Mouse (Mus musculus): ENCODE measurements around the gene Rbpj.

Rbpj gene

DNA sequence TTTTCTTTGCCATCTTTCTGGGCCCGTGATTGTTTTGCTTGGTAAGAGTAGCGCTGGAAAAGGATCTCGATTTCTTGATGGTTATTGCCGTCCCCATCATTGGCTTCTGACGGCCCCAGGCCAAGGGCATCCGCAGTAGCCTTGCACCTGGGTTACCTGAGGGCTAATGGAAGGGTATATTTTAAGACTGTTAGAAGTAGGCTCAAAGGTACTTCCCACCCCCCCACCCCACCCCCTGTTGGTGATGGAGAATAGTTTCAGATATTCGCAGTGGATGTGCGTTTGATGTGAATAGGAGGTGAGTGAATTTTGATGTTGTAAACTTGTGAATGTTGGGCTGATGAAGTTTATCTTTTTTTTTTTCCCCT is 125.7 kb downstream of the Rbpj start:
- no peak for DNase-seq (ENCODE audit: low spot score)

DNA sequence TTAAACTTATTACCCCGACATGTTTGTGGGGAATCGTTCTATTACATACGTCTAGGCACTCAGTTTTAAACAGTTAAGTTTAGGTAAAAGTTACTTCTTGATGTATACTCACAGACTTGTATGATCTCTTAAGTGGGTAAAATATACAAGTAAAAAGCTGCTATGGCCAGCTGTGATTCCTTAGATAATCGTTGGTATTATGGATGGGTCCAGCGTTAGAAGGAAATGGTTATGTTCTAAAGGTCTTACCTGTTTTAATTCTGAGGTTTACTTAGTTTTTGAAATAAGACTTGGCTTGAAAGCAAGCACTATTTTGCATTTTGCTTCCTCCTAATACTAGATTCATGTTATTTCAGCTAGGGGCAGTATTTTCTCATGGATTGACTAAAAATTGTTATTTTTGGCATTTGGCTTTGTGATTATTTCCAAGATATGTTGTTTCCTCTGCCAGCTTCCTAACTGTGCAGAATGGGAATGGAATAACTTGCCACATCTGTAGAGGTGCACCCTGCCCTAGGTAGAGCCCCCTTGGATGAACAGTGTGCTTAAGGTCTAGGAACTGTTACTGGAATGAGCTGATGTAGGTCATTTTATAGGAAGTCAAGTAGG is 127.2 kb downstream of the Rbpj start:
- no peak for DNase-seq (ENCODE audit: low spot score)

DNA sequence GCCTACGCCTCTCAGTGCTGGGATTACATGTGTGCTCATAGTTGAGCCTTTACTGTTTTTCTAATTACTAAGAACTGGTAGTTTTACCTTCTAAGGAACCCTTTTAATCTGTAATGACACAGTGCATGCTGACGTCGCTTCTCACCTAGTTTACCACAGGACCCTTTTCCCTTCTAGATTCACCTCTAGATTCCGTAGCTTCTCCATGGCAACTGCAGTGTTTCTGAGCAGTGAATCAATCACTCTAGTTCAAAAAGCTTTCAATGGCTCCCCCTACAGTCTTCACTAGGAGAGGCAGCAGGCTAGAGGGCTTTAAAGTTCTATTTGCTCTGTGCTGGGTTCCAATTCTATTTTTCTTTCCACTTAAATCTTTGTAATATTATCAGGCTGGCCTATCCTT is 128.3 kb downstream of the Rbpj start:
- no peak for DNase-seq (ENCODE audit: low spot score)

DNA sequence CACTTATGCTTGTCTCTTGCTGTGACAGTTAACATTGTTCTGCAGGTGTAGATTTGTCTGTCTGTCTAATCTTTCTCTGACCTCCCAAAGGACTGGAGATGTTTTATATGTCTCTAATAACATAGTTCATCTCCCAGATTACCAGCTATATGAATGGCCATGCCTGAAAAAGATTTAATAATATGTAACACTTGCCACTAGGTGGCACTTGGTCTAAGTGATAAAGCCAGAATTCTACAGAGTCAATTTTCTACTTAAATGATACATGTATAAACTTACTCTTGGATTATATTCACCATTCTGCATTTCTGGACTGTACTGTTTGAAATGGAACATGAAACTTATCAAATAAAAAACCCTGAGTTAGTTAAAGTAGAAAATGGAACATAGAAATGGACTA is 132.6 kb downstream of the Rbpj start:
- no peak for DNase-seq (ENCODE audit: low spot score)

DNA sequence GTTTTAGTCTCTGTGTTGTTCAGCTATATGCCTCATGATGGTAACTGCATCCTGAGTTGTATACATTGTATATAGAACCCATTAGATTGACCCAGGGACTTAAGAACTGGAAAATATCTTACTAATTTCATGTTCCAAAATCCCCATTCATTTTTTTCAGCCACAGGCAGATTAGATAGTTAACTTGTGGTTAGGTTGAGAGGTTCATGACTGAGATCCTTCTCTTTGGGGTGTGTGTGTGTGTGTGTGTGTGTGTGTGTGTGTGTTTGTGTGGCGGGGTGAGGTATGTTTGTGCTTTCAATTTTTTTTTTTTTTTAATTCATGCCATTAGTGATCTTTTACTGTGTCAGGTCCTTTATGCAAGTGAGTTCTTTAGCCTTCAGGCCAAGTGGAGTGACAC is 133.2 kb downstream of the Rbpj start:
- DNase-seq (ENCODE audit: low spot score), result no peak

DNA sequence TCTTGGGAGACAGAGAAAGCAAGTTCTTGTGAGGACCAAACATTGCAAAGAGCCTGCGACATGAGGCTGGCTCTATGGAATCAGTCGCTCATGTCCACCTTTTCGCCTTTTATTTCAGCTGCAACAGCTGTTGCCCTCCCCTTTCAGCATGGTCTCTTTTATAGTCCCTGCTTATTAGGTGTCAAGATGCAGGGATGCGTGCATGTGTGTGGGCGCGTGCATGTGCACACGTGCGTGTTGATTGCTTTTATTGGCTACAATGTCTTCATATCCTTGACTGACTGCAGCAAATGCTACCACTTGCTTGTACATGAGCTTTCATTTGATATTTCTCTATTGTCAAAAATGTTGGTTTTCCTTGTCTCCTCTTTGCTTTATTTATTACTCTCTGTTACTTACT is 136.2 kb downstream of the Rbpj start:
- DNase-seq (ENCODE audit: low spot score), result no peak

DNA sequence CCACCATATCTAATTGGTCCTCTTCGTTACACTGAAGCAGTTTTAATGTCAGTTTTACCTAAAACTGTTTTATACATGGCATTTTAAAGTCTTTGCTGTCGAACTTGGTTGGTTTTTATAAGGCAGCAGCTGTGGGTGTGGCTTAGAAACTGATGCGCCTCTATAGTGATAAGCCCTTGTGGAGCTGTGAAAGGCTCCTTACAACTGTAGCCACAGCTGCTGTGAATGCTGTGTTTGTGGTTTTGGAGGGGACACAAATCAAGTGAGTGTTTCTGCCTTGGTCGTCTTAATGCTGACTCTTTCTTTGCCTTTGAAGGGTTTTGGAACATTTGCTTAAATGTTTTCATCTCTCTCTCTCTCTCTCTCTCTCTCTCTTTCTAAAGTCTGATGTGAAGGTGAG is 139.5 kb downstream of the Rbpj start:
- no peak for DNase-seq (ENCODE audit: low spot score)

DNA sequence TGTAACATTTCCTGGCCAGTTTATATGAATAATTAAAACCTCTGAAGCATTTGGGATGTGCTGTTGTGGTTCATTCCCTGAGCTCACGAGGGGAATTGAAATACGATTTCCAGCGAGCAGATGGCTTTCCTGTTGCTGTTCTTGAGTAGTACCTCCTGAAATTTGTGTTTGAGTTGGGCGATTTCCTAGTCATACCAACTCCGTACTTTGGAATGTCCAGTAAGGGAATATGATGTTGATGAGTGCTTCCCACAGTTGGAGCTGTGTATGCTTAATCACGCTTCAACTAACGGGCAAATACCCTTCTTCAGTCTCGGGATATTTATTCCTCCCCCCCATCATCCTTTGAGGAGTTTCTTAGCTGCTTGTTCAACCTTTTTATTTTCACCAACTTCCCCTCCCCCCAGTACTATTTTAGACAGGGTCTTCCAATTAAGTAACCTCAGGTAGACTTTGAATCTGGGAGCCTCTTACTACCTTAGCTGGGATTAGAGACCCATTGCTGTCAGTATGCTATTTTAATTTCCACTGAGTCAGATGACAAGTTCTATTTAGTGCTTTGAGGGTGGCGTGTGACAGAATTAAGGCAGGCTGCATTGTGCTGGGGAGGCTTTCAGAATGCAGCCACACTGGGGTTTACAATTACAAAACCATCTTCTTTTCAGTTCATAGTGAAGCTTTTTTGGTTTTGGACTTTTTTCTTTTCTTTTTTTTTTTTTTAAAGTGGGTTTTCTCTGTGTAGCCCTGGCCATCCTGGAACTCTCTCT is 141.5 kb downstream of the Rbpj start:
- no peak for DNase-seq (ENCODE audit: low spot score)

DNA sequence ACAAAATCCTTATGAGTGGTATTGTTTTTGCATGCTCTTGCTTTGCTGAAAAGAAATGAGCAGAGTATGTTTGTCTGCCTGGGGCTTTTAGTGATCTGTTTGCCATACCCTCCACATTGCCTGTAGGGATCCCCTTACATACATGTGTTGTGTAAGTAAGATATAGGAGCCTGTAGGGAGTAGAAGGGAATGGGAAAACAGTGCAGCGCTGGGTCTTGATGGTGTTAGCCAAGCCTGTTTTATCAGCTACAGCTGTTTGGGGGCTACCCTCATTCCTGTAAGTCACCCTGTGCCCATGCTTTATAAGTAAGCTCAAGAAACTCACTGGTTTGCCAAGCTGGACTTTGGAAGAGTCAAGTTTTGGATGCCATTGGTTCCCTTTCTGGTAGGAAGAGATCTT is 152.9 kb downstream of the Rbpj start:
- no peak for DNase-seq (ENCODE audit: low spot score)

DNA sequence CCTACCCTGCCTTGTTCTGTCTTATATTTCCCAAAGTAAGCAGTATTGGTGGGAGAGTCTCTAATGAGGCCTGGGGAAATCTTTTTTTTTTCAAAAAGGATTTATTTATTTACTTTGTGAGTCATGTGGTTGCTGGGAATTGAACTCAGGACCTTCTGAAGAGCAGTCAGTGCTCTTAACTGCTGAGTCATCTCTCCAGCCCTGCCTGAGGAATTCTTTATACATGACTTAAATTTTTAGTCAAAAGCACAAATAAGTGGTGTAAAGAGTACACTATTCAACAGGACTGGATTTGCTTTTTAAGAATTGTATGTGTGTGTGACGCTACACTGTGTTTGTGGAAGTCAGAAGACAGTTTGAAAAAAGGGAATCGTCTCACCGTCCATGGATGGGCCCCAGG is 166.1 kb downstream of the Rbpj start:
- no peak for DNase-seq (ENCODE audit: low spot score)

DNA sequence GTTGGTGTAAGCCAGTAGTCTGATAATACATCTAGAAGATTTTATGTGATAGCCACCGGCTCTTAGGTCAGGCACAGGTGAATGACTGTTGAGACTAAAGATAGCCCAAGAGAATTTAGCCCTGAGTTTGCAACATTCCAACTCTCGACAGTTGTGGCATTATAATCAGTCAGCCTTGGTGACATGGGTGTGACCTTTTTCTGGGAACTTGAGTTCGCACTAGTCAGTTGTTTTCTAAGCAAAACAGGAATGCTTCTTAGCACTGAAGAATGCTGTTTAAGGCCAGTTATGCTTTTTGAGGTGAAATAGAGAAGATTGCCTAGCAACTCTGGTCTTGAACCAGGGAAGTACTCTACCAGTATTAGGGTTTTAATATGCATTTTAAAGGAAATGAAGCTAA is 170.8 kb downstream of the Rbpj start:
- no peak for DNase-seq (ENCODE audit: low spot score)

DNA sequence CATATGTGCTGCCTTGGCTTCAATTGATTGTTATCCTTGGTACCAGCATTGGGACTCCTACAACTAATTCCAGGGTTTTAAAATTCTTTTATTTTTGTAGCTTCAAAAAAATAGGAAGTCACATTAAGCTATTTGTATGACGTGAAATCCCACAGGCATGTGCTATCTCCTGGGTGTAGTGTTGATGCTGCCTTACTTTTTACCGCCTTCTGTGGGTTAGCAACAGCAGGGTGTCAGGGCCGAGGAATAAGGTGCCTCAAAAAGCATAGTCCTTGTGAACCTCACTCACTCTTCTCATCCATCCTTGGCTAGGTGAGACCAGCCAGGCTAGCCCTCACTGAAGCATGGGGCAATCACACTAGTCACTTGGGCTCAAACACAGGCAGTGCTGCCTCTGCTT is 171.3 kb downstream of the Rbpj start:
- DNase-seq (ENCODE audit: low spot score), result no peak

DNA sequence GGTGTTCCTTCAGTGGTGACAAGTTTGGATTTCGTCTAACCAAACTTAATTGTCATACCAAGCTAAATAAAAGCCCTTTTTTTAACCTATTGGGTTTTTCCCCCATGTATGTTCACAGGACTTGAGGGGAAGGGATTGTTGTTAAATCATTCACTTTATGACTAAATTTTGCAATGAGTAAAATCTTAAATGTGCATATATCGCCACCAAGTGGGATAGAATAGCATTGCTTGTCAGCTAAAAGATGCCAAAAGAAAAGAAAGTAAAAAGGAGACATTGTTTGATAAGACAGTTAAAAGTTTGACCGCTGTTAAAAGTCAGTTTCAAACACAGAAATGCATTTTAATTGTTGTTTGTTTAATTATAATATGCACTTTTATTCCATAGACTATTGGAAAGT is 172.7 kb downstream of the Rbpj start:
- DNase-seq (ENCODE audit: low spot score), result no peak

DNA sequence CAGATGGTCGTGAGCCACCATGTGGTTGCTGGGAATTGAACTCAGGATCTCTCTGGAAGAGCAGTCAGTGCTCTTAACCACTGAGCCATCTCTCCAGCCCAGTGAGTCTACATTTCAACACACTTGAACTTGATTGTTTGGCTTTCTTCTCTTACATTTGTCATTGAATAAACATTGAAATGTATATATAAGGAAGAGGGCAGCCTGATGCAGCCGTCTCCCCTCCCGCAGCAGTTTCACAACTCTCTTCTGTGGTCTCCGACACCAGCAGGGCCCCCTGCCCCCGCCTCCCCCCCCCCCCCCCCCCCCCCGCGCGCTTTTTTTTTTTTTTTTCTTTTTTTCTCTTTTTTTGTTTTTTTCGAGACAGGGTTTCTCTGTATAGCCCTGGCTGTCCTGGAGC is 180.7 kb downstream of the Rbpj start:
- no peak for DNase-seq (ENCODE audit: low spot score)

DNA sequence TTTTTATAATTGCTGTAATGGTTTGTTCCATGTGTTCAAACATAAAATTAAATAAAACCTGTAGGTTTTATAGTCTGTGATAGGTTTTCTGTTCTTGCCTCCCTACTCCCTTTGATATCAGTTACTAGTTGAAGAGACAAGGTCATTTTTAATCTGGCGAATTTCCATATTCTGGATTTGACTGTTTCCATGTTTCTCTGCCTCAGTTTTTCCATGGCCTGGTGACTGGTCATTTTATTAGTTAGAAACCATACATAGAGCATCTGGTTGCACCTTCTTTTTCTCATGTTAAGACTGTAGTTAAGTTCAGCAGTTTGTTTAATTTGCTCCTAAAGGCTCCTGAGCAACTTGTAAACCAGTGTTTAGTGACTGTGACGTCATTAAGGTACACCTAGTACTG is 181.4 kb downstream of the Rbpj start:
- DNase-seq (ENCODE audit: low spot score), result no peak

DNA sequence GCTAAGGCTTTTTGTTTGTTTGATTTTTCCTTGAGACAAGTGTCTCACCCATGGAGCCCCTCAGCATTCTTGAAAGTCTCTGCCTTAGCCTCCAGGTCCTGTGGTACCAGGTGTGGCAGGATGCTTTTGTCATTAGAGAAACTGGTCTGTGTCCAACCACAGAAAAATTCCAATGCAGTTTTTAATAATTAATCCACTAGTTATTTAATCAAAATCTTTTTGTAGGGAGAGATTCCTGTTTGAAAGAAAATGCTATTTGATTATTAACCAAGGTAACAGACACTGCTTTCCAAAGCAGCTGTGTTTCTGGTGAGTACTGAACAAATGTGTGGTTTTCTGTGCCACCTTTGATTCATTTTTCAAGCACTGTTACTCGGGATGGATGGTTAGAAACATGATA is 190.6 kb downstream of the Rbpj start:
- DNase-seq (ENCODE audit: low spot score), result no peak

DNA sequence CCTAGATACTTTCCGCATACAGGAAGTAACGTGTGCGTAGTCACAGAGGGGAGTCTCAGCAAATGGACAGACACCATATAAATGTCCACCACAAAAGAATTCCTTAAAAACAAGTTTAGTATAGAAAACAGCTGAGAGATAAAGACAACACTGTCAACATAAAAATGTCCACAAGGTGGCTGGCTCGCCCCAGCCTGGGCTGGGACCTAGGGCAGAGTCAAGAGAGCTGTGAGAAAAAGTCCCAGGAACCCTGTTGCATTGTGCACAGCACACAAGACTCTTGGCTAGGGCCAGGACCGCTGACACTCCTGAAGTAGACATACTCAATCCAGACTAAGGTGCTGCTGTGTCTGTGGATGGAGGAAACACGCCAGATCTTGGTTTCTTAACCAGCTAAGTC is 192.0 kb downstream of the Rbpj start:
- DNase-seq (ENCODE audit: low spot score), result no peak

DNA sequence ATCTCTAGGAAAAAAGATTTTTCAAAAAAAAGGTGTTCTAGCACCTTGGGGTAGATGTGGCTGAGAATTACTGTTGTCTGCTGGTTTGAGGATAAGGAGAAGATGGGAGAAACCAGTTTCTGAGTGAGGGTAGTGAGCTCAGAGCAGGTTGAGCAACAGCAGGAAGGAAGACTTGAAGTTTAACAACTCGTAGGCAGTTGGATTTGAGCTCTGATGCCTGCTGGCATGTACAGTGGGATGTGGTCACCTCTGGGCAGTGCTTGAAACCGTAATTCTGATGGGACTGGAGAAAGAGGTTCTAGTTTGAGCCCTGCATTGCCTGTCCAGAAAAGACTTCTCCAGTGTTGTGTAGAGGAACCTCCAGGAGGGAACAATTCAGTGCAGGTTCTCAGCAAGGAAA is 195.6 kb downstream of the Rbpj start:
- DNase-seq (ENCODE audit: low spot score), result no peak

DNA sequence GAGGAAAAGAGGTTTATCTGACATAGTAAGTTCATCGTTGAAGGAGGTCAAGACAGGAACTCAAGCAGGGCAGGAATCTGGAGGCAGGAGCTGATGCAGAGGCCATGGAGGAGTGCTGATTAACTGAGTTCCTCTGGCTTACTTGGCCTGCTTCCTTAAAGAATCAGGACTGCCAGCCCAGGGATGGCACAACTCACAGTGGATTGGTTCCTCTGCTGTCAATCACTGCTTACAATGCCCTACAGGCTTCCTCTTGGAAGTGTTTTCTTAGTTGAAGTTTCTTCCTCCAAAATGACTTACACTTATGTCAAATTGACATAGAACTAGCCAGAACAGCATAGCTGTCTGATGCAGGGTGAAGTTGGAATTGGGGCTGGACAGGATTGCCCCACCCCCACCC is 196.5 kb downstream of the Rbpj start:
- no peak for DNase-seq (ENCODE audit: low spot score)

DNA sequence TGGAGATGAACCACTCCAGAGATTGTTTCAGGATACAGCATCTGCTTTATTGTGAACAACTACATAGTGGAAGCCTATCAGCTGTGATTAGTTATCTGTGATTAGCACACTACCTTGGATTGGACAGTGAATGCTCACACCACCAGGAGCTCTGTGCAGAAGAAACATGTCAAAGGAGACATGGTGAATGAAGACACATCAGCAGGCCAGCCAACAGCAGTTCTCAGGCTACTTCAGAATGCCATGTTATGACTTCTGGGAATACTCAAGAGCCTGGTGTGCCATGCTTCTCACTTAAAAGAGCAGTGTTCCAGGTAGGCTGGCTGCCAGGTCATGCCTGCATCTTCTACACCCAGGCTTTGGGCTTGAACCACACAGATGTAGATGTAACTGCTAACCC is 197.7 kb downstream of the Rbpj start:
- no peak for DNase-seq (ENCODE audit: low spot score)

DNA sequence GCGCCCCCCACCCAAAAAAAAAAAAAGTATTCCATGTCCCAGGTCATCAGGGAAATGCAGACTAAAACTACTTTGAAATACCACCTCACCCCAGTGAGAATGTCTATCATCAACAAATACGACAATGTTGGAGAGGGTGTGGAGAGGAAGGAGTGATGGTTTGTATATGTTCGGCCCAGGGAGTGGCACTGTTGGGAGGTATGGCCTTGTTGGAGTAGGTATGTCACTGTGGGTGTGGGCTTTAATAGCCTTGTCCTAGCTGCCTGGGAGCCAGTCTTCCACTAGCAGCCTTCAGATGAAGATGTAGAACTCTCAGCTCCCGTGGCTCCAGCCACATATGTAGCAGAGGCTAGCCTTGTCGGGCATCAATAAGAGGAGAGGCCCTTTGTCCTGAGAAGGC is 202.1 kb downstream of the Rbpj start:
- no peak for DNase-seq (ENCODE audit: low spot score)

DNA sequence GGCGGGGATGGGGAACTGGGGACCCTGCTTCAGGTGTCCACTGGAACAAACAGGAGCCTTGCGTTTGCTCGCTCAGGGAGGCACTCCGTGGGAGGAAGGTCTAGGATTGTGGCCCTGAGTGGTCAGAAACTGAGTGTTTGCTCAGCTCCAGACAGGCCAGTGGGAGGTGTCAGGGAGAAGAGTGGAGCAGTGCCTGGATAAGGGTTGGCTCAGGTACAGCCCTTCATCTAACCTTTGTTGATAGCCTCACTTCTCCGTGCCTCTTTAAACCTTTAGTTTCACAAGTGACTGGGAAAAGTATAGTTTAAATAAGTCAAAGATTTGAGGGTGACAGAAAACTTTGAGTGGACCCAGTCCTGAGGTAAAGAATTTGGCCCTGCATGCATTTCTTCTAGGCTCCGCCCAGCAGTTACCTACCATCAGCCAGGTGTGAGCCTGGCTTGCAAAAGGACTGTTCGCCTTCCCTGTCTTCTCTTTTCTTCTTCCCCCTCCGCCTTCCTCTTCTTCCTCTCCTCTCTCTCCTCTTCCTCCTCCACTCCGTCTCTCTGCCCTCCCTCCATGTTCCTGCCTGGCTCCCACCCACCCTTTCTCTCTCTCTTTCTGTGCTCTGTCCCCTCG is 204.5 kb downstream of the Rbpj start:
- no peak for DNase-seq (ENCODE audit: low spot score)

DNA sequence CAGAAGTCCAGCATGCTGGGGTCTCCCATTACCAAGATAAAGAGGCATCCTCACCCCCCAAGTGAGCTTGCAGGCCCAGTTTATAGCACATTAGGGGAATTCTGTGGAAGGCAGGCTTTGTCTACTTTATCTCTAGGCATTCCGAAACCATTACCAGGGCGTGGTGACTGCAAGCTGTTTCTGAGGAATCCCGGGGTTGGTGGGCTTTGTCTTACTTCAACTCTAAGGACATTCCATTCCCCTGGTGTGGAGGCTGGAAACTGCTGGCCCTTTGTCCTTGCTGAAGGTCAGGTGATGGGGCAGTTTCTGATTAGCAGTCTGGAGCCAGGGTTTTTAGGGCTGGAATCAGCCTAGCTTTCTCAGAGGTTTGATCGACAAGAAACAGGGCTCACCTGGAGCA is 205.6 kb downstream of the Rbpj start:
- no peak for DNase-seq (ENCODE audit: low spot score)

DNA sequence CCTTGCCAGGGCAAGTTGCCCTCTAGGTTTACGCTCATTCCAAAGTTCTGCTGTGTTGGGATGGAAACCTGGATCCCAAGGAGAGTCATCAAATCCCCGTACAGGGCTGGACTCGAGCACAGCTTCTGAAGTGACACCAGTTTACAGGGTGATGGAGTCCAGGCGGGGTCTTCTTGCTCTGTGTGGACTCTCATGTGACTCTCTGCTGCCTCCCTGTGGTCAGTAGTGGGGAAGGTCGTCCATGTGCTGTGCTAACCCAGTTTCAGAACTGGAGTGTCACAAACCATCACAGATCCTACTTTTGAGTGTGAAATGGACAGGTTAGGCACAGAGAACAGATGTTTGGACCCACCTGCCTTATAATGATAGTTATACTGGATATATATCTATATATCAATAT is 206.4 kb downstream of the Rbpj start:
- peak; percentile 5 for DNase-seq (ENCODE audit: low spot score)
